ENCODE assay signal across 8 mouse cellular contexts in genomic region chr12:17267316-17267715, GRCm38 (mm10). TPM values are rescaled to one million over a fixed set of nuclear protein-coding genes. Genes with fewer than 3 reads are reported as not detected.
A peak's percentile ranks its signal among the peaks of the same experiment; 100 is the strongest.
DNase-seq lines count a peak whose midpoint lies in the region; ATAC-seq and TF ChIP-seq lines count a peak whose summit lies in the region.

No protein-coding gene starts in this region.

- no peaks in the 10 kb centered on the region for H3K9me3 ChIP-seq in intestine, embryonic 14.5 days (ENCODE audit: control insufficient read depth, low read length)
- H3K9me3 ChIP-seq in midbrain, embryonic 10.5 days (replicated peaks), result no peaks in the 10 kb centered on the region

- H3K4me1 ChIP-seq in cerebellum, adult 2 months (ENCODE audit: control insufficient read depth, insufficient read depth, low read length), result peaks cover 9% of the 10 kb centered on the region
- peaks cover 11% of the 10 kb centered on the region for H3K4me1 ChIP-seq in intestine, embryonic 14.5 days (replicated peaks; ENCODE audit: control insufficient read depth, insufficient read depth, low read length)
- H3K4me1 ChIP-seq in midbrain, embryonic 10.5 days, result peaks cover 31% of the 10 kb centered on the region

- no peaks in the 10 kb centered on the region for H3K27me3 ChIP-seq in cerebellum, adult 2 months (ENCODE audit: control insufficient read depth, insufficient read depth, low read length)
- H3K27me3 ChIP-seq in intestine, embryonic 14.5 days (replicated peaks; ENCODE audit: control insufficient read depth, insufficient read depth, low read length), result no peaks in the 10 kb centered on the region
- no peaks in the 10 kb centered on the region for H3K27me3 ChIP-seq in midbrain, embryonic 10.5 days (ENCODE audit: low read depth, poor library complexity, severe bottlenecking)

- peak overlapping the region; percentile 68 for H3K4me3 ChIP-seq in cerebellum, adult 2 months (replicated peaks; ENCODE audit: insufficient read depth, low read depth, low read length)
- H3K4me3 ChIP-seq in intestine, embryonic 14.5 days (ENCODE audit: low read depth, low read length), result peak overlapping the region; percentile 68
- peak overlapping the region; percentile 91 for H3K4me3 ChIP-seq in midbrain, embryonic 10.5 days

- peak; percentile 37 to 53 for DNase-seq in cerebellum, adult 2 months
- no peak for DNase-seq in cerebellum, postnatal 4 days (ENCODE audit: low spot score in 2 of 2)
- peak; percentile 68 to 84 for DNase-seq in right cerebral cortex, postnatal 10 days (ENCODE audit: low spot score in 2 of 2)
- DNase-seq in right cerebral cortex, adult 18-20 months, result no peak
- no peak for DNase-seq in intestine, embryonic 14.5 days (ENCODE audit: low spot score)
- DNase-seq in midbrain, embryonic 10.5 days (ENCODE audit: low spot score), result no peak
- DNase-seq in ovary, postnatal 36 days (ENCODE audit: low spot score), result no peak

- no peak overlapping the region for H3K27ac ChIP-seq in cerebellum, adult 2 months (ENCODE audit: insufficient read depth, low read length)
- H3K27ac ChIP-seq in intestine, embryonic 14.5 days (ENCODE audit: low read depth), result no peak overlapping the region
- peak overlapping the region; percentile 94 for H3K27ac ChIP-seq in midbrain, embryonic 10.5 days (replicated peaks)

- TF ChIP-seq POLR2A in cerebellum, adult 2 months (IDR thresholded peaks at IDR 0.05; ENCODE audit: borderline replicate concordance, insufficient read depth, low read length), result no peak

- 4% methylated on average over 4 of the region's 4 CpGs for WGBS in cerebellum, adult 2 months
- WGBS in intestine, embryonic 14.5 days, result 20% methylated on average over 4 of the region's 4 CpGs
- WGBS in midbrain, embryonic 10.5 days, result 20% methylated on average over 4 of the region's 4 CpGs

- peaks cover 37% of the 10 kb centered on the region for H3K36me3 ChIP-seq in intestine, embryonic 14.5 days (ENCODE audit: control insufficient read depth, insufficient read depth, low read length)
- peaks cover 43% of the 10 kb centered on the region for H3K36me3 ChIP-seq in midbrain, embryonic 10.5 days

- TF ChIP-seq CTCF in cerebellum, adult 2 months (IDR thresholded peaks at IDR 0.05; ENCODE audit: borderline replicate concordance, insufficient read depth, low read depth, low read length), result no peak

- peak overlapping the region; percentile 75 for H3K4me2 ChIP-seq in intestine, embryonic 14.5 days (ENCODE audit: low read length)

- H3K9ac ChIP-seq in intestine, embryonic 14.5 days (ENCODE audit: low read length), result peak overlapping the region; percentile 89

- ATAC-seq in intestine, embryonic 14.5 days (replicated peaks; ENCODE audit: low FRiP score, low TSS enrichment, low read depth), result no peak
- no peak for ATAC-seq in erythroid progenitor cell, adult 5-6 weeks (replicated peaks; ENCODE audit: low FRiP score, poor library complexity, severe bottlenecking)

RNA-seq across cellular contexts. Expression of gene Pdia6, which starts 1.0 kb away (rescaled TPM):
- polyA plus RNA-seq in cerebellum, adult 2 months (2012; rRNA removed), result 67.1 and 72.7 TPM in 2 replicates
- 525 and 533 TPM in 2 replicates for polyA plus RNA-seq in intestine, embryonic 14.5 days (2014; fragmentation: Nextera tagmentation; extraction: Ambion mirVana)
- 591 and 645 TPM in 2 replicates for polyA plus RNA-seq in midbrain, embryonic 10.5 days (2016; fragmentation: Nextera tagmentation; extraction: Ambion mirVana)
- total RNA-seq in erythroid progenitor cell, adult 5-6 weeks (2015; ENCODE audit: low replicate concordance), result 50.1 and 54.5 TPM in 2 replicates
- total RNA-seq in erythroid progenitor cell, adult 5-6 weeks (2017; ENCODE audit: low replicate concordance), result 51.6 and 57.5 TPM in 2 replicates

Comparison
In these comparisons a context has a peak if more than half of its experiments do, and no peak if none do; other contexts are left out.
1. DNase-seq: peak in cerebellum, adult 2 months (2 of 2) and right cerebral cortex, postnatal 10 days (2 of 2); none in cerebellum, postnatal 4 days (0 of 2), right cerebral cortex, adult 18-20 months (single experiment), intestine, embryonic 14.5 days (single experiment), midbrain, embryonic 10.5 days (single experiment) and ovary, postnatal 36 days (single experiment).
2. Peak in every context shown above with its lines, with median percentiles within 50 percentile points of each other: H3K4me3 ChIP-seq.